Mouse (Mus musculus) MEL (cell line): ENCODE data around the gene Snap23. TPM values are rescaled to one million over a fixed set of nuclear protein-coding genes. Genes with fewer than 3 reads are reported as not detected.
A peak's percentile ranks its signal among the peaks of the same experiment; 100 is the strongest.

Source experiments
- DNase-seq: peaks from one replicate; pipeline ENCODE4 v3.0.0; 2011; ENCODE audit warnings: low read depth, low spot score
- H3K27ac ChIP-seq: 2 replicates; pipeline ENCODE4 v1.5.1; 2012; ENCODE audit warnings: low read depth, mild to moderate bottlenecking, control low read depth, low read length, moderate library complexity; ENCODE audit not compliant: control insufficient read depth
- H3K27me3 ChIP-seq, 2 experiments: fragments of 150-350 bp in 1 of 2; sonication (generic) in 1 of 2; 2 replicates each; pipeline ENCODE4 v1.6.1; 2012; ENCODE audit warnings: low read length in 2 of 2, mild to moderate bottlenecking in 2 of 2, improper control_type of control experiment in 1 of 2, moderate library complexity in 1 of 2; ENCODE audit not compliant: insufficient read depth in 2 of 2, control insufficient read depth in 1 of 2
- H3K36me3 ChIP-seq, 2 experiments: 2 replicates each; pipeline ENCODE4 v1.6.1; 2012 to 2014; ENCODE audit warnings: low read length in 2 of 2, improper control_type of control experiment in 1 of 2, inconsistent platforms in 1 of 2, mild to moderate bottlenecking in 1 of 2; ENCODE audit not compliant: insufficient read depth in 2 of 2, control insufficient read depth in 1 of 2
- H3K4me1 ChIP-seq, 2 experiments: fragments of 150-350 bp in 1 of 2; sonication (generic) in 1 of 2; 2 replicates each; pipeline ENCODE4 v1.6.1; 2012; ENCODE audit warnings: low read length in 2 of 2, improper control_type of control experiment in 1 of 2, mild to moderate bottlenecking in 1 of 2; ENCODE audit not compliant: insufficient read depth in 2 of 2, control insufficient read depth in 1 of 2
- H3K4me3 ChIP-seq, 2 experiments: fragments of 150-350 bp in 1 of 2; sonication (generic) in 1 of 2; 2 replicates each; pipeline ENCODE4 v1.5.1; 2012; ENCODE audit warnings: low read depth in 2 of 2, low read length in 2 of 2, mild to moderate bottlenecking in 2 of 2, moderate library complexity in 2 of 2, control low read depth in 1 of 2, improper control_type of control experiment in 1 of 2; ENCODE audit not compliant: control insufficient read depth in 1 of 2, insufficient read depth in 1 of 2
- H3K79me2 ChIP-seq: 2 replicates; pipeline ENCODE4 v1.6.1; 2012; ENCODE audit warnings: mild to moderate bottlenecking, low read length, moderate library complexity; ENCODE audit not compliant: control insufficient read depth, poor library complexity, insufficient read depth
- H3K9ac ChIP-seq: 2 replicates; pipeline ENCODE4 v1.6.1; 2012; ENCODE audit warnings: low read depth, mild to moderate bottlenecking, control low read depth, low read length, moderate library complexity; ENCODE audit not compliant: control insufficient read depth, poor library complexity, severe bottlenecking
- H3K9me3 ChIP-seq: fragments of 150-350 bp; sonication (generic); replicated peaks from 2 replicates; pipeline ENCODE4 v1.6.1; 2012; ENCODE audit warnings: mild to moderate bottlenecking, low read length, improper control_type of control experiment, moderate library complexity; ENCODE audit not compliant: insufficient read depth
- BHLHE40 ChIP-seq: IDR thresholded peaks from 2 replicates; pipeline ENCODE4 v1.6.1; 2012; ENCODE audit warnings: low read depth, mild to moderate bottlenecking, inconsistent platforms, low read length, improper control_type of control experiment, borderline replicate concordance
- CHD1 ChIP-seq: IDR thresholded peaks from 2 replicates; pipeline ENCODE4 v1.6.1; 2012; ENCODE audit warnings: low read depth, mild to moderate bottlenecking, inconsistent platforms, low read length, improper control_type of control experiment
- E2F4 ChIP-seq: IDR thresholded peaks from 2 replicates; pipeline ENCODE4 v1.6.1; 2011; ENCODE audit warnings: low read depth, low read length, improper control_type of control experiment, borderline replicate concordance
- ELF1 ChIP-seq: IDR thresholded peaks from 2 replicates; pipeline ENCODE4 v1.6.1; 2014; ENCODE audit warnings: low read depth, mild to moderate bottlenecking, inconsistent platforms, low read length, improper control_type of control experiment, moderate library complexity
- EP300 ChIP-seq, 2 experiments: IDR thresholded peaks; 2 replicates each; pipeline ENCODE4 v1.6.1; 2011; ENCODE audit warnings: improper control_type of control experiment in 2 of 2, low read length in 2 of 2, low read depth in 1 of 2, mild to moderate bottlenecking in 1 of 2
- GABPA ChIP-seq: IDR thresholded peaks from 2 replicates; pipeline ENCODE4 v1.6.1; 2012; ENCODE audit warnings: low read depth, mild to moderate bottlenecking, inconsistent platforms, low read length, improper control_type of control experiment, moderate library complexity
- GATA1 ChIP-seq: IDR thresholded peaks from 2 replicates; pipeline ENCODE4 v1.6.1; 2011; ENCODE audit warnings: low read depth, low read length, improper control_type of control experiment
- HCFC1 ChIP-seq: IDR thresholded peaks from 2 replicates; pipeline ENCODE4 v1.6.1; 2012; ENCODE audit warnings: low read depth, mild to moderate bottlenecking, inconsistent platforms, low read length, improper control_type of control experiment, moderate library complexity
- JUND ChIP-seq: IDR thresholded peaks from 2 replicates; pipeline ENCODE4 v1.6.1; 2011; ENCODE audit warnings: low read depth, mild to moderate bottlenecking, improper control_type of control experiment, low read length
- KAT2A ChIP-seq: conservative IDR thresholded peaks from 2 replicates; pipeline ENCODE4 v1.6.1; 2012; ENCODE audit warnings: low read depth, low read length, improper control_type of control experiment, inconsistent platforms
- MAX ChIP-seq: IDR thresholded peaks from 2 replicates; pipeline ENCODE4 v1.6.1; 2011; ENCODE audit warnings: low read length, improper control_type of control experiment
- MAZ ChIP-seq: IDR thresholded peaks from 2 replicates; pipeline ENCODE4 v1.6.1; 2012; ENCODE audit warnings: low read depth, mild to moderate bottlenecking, inconsistent platforms, low read length, improper control_type of control experiment
- MEF2A ChIP-seq: IDR thresholded peaks from 2 replicates; pipeline ENCODE4 v1.6.1; 2014; ENCODE audit warnings: low read depth, mild to moderate bottlenecking, inconsistent platforms, low read length, improper control_type of control experiment; ENCODE audit not compliant: poor library complexity, insufficient replicate concordance, severe bottlenecking; ENCODE audit errors: extremely low read depth
- MXI1 ChIP-seq: IDR thresholded peaks from 2 replicates; pipeline ENCODE4 v1.6.1; 2011; ENCODE audit warnings: mild to moderate bottlenecking, low read depth, low read length, improper control_type of control experiment
- NELFE ChIP-seq: IDR thresholded peaks from 2 replicates; pipeline ENCODE4 v1.6.1; 2011; ENCODE audit warnings: low read depth, low read length, improper control_type of control experiment
- NRF1 ChIP-seq: IDR thresholded peaks from 2 replicates; pipeline ENCODE4 v1.6.1; 2014; ENCODE audit warnings: low read depth, mild to moderate bottlenecking, inconsistent platforms, low read length, improper control_type of control experiment, moderate library complexity; ENCODE audit not compliant: poor library complexity, insufficient read depth, severe bottlenecking
- POLR2A ChIP-seq, 2 experiments: IDR thresholded peaks; 2 replicates each; pipeline ENCODE4 v1.6.1; 2011 to 2012; ENCODE audit warnings: low read length in 2 of 2, mild to moderate bottlenecking in 2 of 2, control low read depth in 1 of 2, improper control_type of control experiment in 1 of 2, low read depth in 1 of 2, moderate library complexity in 1 of 2; ENCODE audit not compliant: control insufficient read depth in 1 of 2, insufficient read depth in 1 of 2, poor library complexity in 1 of 2
- POLR2AphosphoS2 ChIP-seq: IDR thresholded peaks from 2 replicates; pipeline ENCODE4 v1.6.1; 2011; ENCODE audit warnings: low read length, improper control_type of control experiment
- RAD21 ChIP-seq: IDR thresholded peaks from 2 replicates; pipeline ENCODE4 v1.6.1; 2011; ENCODE audit warnings: mild to moderate bottlenecking, low read depth, low read length, improper control_type of control experiment
- SIN3A ChIP-seq: IDR thresholded peaks from 2 replicates; pipeline ENCODE4 v1.6.1; 2012; ENCODE audit warnings: low read length, improper control_type of control experiment, inconsistent platforms
- TAL1 ChIP-seq: IDR thresholded peaks from 2 replicates; pipeline ENCODE4 v1.6.1; 2012; ENCODE audit warnings: mild to moderate bottlenecking, inconsistent platforms, low read length, moderate library complexity, mixed read lengths
- TBP ChIP-seq: IDR thresholded peaks from 2 replicates; pipeline ENCODE4 v1.8.0; 2011; ENCODE audit warnings: low read depth, low read length, improper control_type of control experiment
- TCF12 ChIP-seq: IDR thresholded peaks from 2 replicates; pipeline ENCODE4 v1.6.1; 2014; ENCODE audit warnings: low read depth, mild to moderate bottlenecking, inconsistent platforms, low read length, improper control_type of control experiment, moderate library complexity
- UBTF ChIP-seq: IDR thresholded peaks from 2 replicates; pipeline ENCODE4 v1.6.1; 2012; ENCODE audit warnings: low read depth, mild to moderate bottlenecking, inconsistent platforms, low read length, improper control_type of control experiment, moderate library complexity, borderline replicate concordance; ENCODE audit not compliant: insufficient read depth
- USF2 ChIP-seq, 2 experiments: IDR thresholded peaks; 2 replicates each; pipeline ENCODE4 v1.6.1; 2011 to 2012; ENCODE audit warnings: improper control_type of control experiment in 2 of 2, low read length in 2 of 2, borderline replicate concordance in 1 of 2, inconsistent platforms in 1 of 2, low read depth in 1 of 2, mild to moderate bottlenecking in 1 of 2; ENCODE audit not compliant: insufficient read depth in 1 of 2
- ZC3H11A ChIP-seq: IDR thresholded peaks from 2 replicates; pipeline ENCODE4 v1.6.1; 2012; ENCODE audit warnings: low read depth, mild to moderate bottlenecking, inconsistent platforms, low read length, improper control_type of control experiment
- ZKSCAN1 ChIP-seq: IDR thresholded peaks from 2 replicates; pipeline ENCODE4 v1.6.1; 2012; ENCODE audit warnings: low read depth, mild to moderate bottlenecking, inconsistent platforms, low read length, improper control_type of control experiment, moderate library complexity
- ZMIZ1 ChIP-seq: IDR thresholded peaks from 2 replicates; pipeline ENCODE4 v1.6.1; 2012; ENCODE audit warnings: low read depth, mild to moderate bottlenecking, inconsistent platforms, low read length, improper control_type of control experiment, moderate library complexity
- polyA plus RNA-seq, 2 experiments: library from polyadenylated mRNA; stranded (reverse) in 1 of 2; unstranded in 1 of 2; fragments of >175 nt in 1 of 2; fragments of >200 nt in 1 of 2; gene quantifications; 2 replicates each; pipeline versions ENCODE4 v1.2.1 to v1.2.4; 2012; ENCODE audit warnings: low replicate concordance in 2 of 2, low read depth in 1 of 2; ENCODE audit not compliant: insufficient read length in 2 of 2, insufficient read depth in 1 of 2, missing spikeins in 1 of 2
- total RNA-seq: library from RNA; depleted of rRNA; stranded (reverse); fragments of 300-350 nt; gene quantifications from 2 replicates; pipeline ENCODE4 v1.2.3, GENCODE M21; 2012; rRNA removed

The Snap23 gene
- 41.5 and 50.8 TPM in 2 replicates for total RNA-seq
- 10 to 100 TPM in 1 of 2 experiments, not detected in 1; 81.5 TPM for polyA plus RNA-seq

GRCm38 (mm10) chr2:120566886-120567797 lies at the start of gene Snap23:
TSS of gene Snap23 (plus strand) at chr2:120567671.
- H3K36me3 ChIP-seq, result peaks cover 0 to 46% of the 10 kb centered on the region in 2 experiments; a peak in 3 of 4 replicates
- no peaks in the 10 kb centered on the region for H3K27me3 ChIP-seq
- H3K4me3 ChIP-seq, result peak within 1 kb of the TSS; percentile 91 to 94
- peak within 1 kb of the TSS; percentile 84 for H3K9ac ChIP-seq
- peaks cover 15 to 27% of the 10 kb centered on the region in 2 experiments for H3K4me1 ChIP-seq
- H3K79me2 ChIP-seq, result peaks cover 52% of the 10 kb centered on the region
- no peaks in the 10 kb centered on the region for H3K9me3 ChIP-seq
- peak within 1 kb of the TSS; percentile 89 for H3K27ac ChIP-seq
- DNase-seq, result peak; percentile 94
- TF ChIP-seq TAL1 (no peak), E2F4 (no peak), NRF1 (peak; percentile 99), MAX (no peak; the same call in none of the 2 replicates), TBP (peak; percentile 69; the same call in 1 of the 2 replicates), ELF1 (0 out of 2 replicates have a peak, but pooled peaks have one; percentile 18), CHD1 (0 out of 2 replicates have a peak, but pooled peaks have one; percentile 12), HCFC1 (peak; percentile 75), ZKSCAN1 (no peak), SIN3A (peak; percentile 93), RAD21 (no peak), GABPA (no peak), BHLHE40 (peak; percentile 8; the same call in 1 of the 2 replicates), EP300 (IDR thresholded peaks at IDR 0.05; ENCODE audit: low read depth in 1 of 2, low read length in 2 of 2) (peak in 1 of 2 experiments; percentile 45; a peak in 2 of 4 replicates), GATA1 (0 out of 2 replicates have a peak, but pooled peaks have one; percentile 9), MXI1 (peak; percentile 86), JUND (no peak), UBTF (no peak), ZC3H11A (no peak), ZMIZ1 (peak; percentile 77; the same call in 1 of the 2 replicates), TCF12 (peak; percentile 66), NELFE (peak; percentile 94), POLR2A (IDR thresholded peaks at IDR 0.05; ENCODE audit: control insufficient read depth in 1 of 2, insufficient read depth in 1 of 2, low read depth in 1 of 2, low read length in 2 of 2, poor library complexity in 1 of 2) (peak; percentile 46 to 89; a peak in 3 of 4 replicates), POLR2AphosphoS2 (peak; percentile 81), MAZ (0 out of 2 replicates have a peak, but pooled peaks have one; percentile 42), KAT2A (no peak), MEF2A (no peak), USF2 (IDR thresholded peaks at IDR 0.05; ENCODE audit: borderline replicate concordance in 1 of 2, insufficient read depth in 1 of 2, low read depth in 1 of 2, low read length in 2 of 2) (no peak)
